Mouse (Mus musculus) testis, adult 2 months (tissue): ENCODE measurements at regions not wholly inside any gene's neighbourhood (a gene's known extent, or its start where the extent isn't known, plus 50 kb on each side); places are given as distances from the start of the nearest gene placed in this dataset.

Experiments used
- CTCF ChIP-seq: fragments of 200-500 bp; IDR thresholded peaks from 2 replicates; pipeline ENCODE4 v1.5.1; 2012; ENCODE audit warnings: low read depth, mild to moderate bottlenecking, inconsistent platforms, low read length, moderate library complexity; ENCODE audit not compliant: control insufficient read depth, insufficient read depth, insufficient replicate concordance
- POLR2A ChIP-seq: fragments of 200-500 bp; IDR thresholded peaks from 2 replicates; pipeline ENCODE4 v1.6.1; 2012; ENCODE audit warnings: low read depth, mild to moderate bottlenecking, inconsistent platforms, low read length, moderate library complexity; ENCODE audit not compliant: control insufficient read depth

DNA sequence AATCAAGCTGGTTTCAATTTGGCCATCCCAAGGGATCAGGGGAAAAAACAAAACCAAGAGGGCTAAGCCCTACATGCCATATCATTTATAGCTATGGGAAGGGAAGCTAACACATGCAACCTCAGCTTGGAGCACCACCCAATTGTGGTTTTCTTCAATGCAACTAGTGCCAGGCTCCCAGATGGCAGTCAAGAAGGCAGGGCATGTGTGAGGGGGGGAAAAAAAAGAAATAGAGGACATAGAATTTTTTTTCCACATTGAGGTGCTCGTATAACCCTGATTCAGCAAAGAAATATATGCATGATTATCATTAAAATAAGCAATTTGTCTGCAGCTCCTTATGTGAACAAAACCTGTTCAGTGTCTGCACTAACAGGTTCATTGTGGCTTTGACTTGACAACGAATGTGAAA is 1281.4 kb upstream of the Cited2 start:
- TF ChIP-seq CTCF, result no peak
- no peak for TF ChIP-seq POLR2A
